Mouse (Mus musculus) liver, embryonic 16.5 days (tissue): Measurements from ENCODE around the gene Pdgfa. TPM values are rescaled to one million over a fixed set of nuclear protein-coding genes. Genes with fewer than 3 reads are reported as not detected.

Experiments
- ATAC-seq: fragments of 200-750 bp; cut with Nextera tagmentation; 2 replicates; pipeline ENCODE4 v1.8.0; 2017; ENCODE audit warnings: low read depth, mild to moderate bottlenecking, moderate number of reproducible peaks, moderate library complexity
- H3K27ac ChIP-seq: fragments of 300-500 bp; sonication (generic); 2 replicates; pipeline ENCODE4 v1.5.1; 2014; ENCODE audit warnings: mild to moderate bottlenecking, low read length
- H3K27me3 ChIP-seq: fragments of 300-500 bp; sonication (generic); 2 replicates; pipeline ENCODE4 v1.6.1; 2014; ENCODE audit warnings: low read depth, low read length, mixed read lengths; ENCODE audit not compliant: control insufficient read depth, insufficient read depth
- H3K36me3 ChIP-seq: fragments of 300-500 bp; sonication (generic); 2 replicates; pipeline ENCODE4 v1.6.1; 2014; ENCODE audit warnings: mild to moderate bottlenecking; ENCODE audit not compliant: control insufficient read depth, insufficient read depth
- H3K4me1 ChIP-seq: fragments of 300-500 bp; sonication (generic); 2 replicates; pipeline ENCODE4 v1.6.1; 2014; ENCODE audit warnings: low read depth, low read length, mixed read lengths; ENCODE audit not compliant: control insufficient read depth
- H3K4me2 ChIP-seq: fragments of 300-500 bp; sonication (generic); 2 replicates; pipeline ENCODE4 v1.6.1; 2014; ENCODE audit warnings: low read depth, low read length, mixed read lengths
- H3K4me3 ChIP-seq: fragments of 300-500 bp; sonication (generic); 2 replicates; pipeline ENCODE4 v1.5.1; 2014; ENCODE audit warnings: low read depth, mild to moderate bottlenecking, low read length
- H3K9ac ChIP-seq: fragments of 300-500 bp; sonication (generic); 2 replicates; pipeline ENCODE4 v1.6.1; 2014; ENCODE audit warnings: low read depth, low read length
- H3K9me3 ChIP-seq: fragments of 300-500 bp; sonication (generic); replicated peaks from 2 replicates; pipeline ENCODE4 v1.6.1; 2016; ENCODE audit warnings: low read length; ENCODE audit not compliant: control insufficient read depth
- WGBS: fragments of 180-500 bp; shearing (Covaris S2); extraction: QIAGEN DNeasy Blood & Tissue Kit; methylation state at CpG from one replicate; pipeline ENCODE4 v1.1.7; 2014; ENCODE audit not compliant: insufficient replicate concordance; 5-methylcytosine and 5-hydroxymethylcytosine counted together
- polyA plus RNA-seq: library from polyadenylated mRNA; unstranded; fragments of >200 nt; fragmentation: Nextera tagmentation; extraction: Ambion mirVana; gene quantifications from 2 replicates; pipeline ENCODE4 v1.2.1, GENCODE M21; 2015

Pdgfa gene
- polyA plus RNA-seq, 1 experiment from 2014 or later = 3.1 TPM

- no peaks in the 10 kb centered on the region for H3K9me3 ChIP-seq
- no peak overlapping the region for H3K27ac ChIP-seq
- H3K4me2 ChIP-seq = no peak overlapping the region
- H3K27me3 ChIP-seq = peaks cover 56% of the 10 kb centered on the region
- peaks cover 4% of the 10 kb centered on the region for H3K4me1 ChIP-seq
- ATAC-seq = no peak
- no peak overlapping the region for H3K4me3 ChIP-seq
- no peak overlapping the region for H3K9ac ChIP-seq
- no peaks in the 10 kb centered on the region for H3K36me3 ChIP-seq
- 44% methylated on average over 4 of the region's 4 CpGs for WGBS
Observed at GRCm38 (mm10) chr5:138991734-138992133, 5.4 kb downstream of the Pdgfa start.

- no peak overlapping the region for H3K9ac ChIP-seq
- H3K27ac ChIP-seq = no peak overlapping the region
- H3K4me3 ChIP-seq = no peak overlapping the region
- H3K4me2 ChIP-seq = no peak overlapping the region
- WGBS = 48% methylated on average over 7 of the region's 7 CpGs
- H3K27me3 ChIP-seq = peaks cover 47% of the 10 kb centered on the region
- no peaks in the 10 kb centered on the region; the same call in 1 of the 2 replicates for H3K4me1 ChIP-seq
- no peaks in the 10 kb centered on the region for H3K36me3 ChIP-seq
- no peaks in the 10 kb centered on the region for H3K9me3 ChIP-seq
- ATAC-seq = peak; percentile 49
Observed at GRCm38 (mm10) chr5:138990659-138991380, 6.3 kb downstream of the Pdgfa start.

- Histone ChIP-seq H3K9me3 (no peaks in the 10 kb centered on the region), H3K4me2 (no peak overlapping the region), H3K36me3 (no peaks in the 10 kb centered on the region), H3K9ac (no peak overlapping the region), H3K27me3 (peaks cover 34% of the 10 kb centered on the region), H3K4me3 (no peak overlapping the region), H3K27ac (no peak overlapping the region), H3K4me1 (no peaks in the 10 kb centered on the region; the same call in 1 of the 2 replicates)
- no peak for ATAC-seq
- 60% methylated on average over 6 of the region's 6 CpGs for WGBS
Observed at GRCm38 (mm10) chr5:138989567-138989966, 7.6 kb downstream of the Pdgfa start.

GRCm38 (mm10) chr5:138988764-138989163 is 8.4 kb downstream of the Pdgfa start:
- Histone ChIP-seq H3K36me3 (no peaks in the 10 kb centered on the region), H3K4me3 (no peak overlapping the region), H3K4me1 (no peaks in the 10 kb centered on the region; the same call in 1 of the 2 replicates), H3K27ac (no peak overlapping the region), H3K4me2 (no peak overlapping the region), H3K9ac (no peak overlapping the region), H3K9me3 (no peaks in the 10 kb centered on the region), H3K27me3 (peaks cover 26% of the 10 kb centered on the region)
- no peak for ATAC-seq
- WGBS = 53% methylated on average over 9 of the region's 9 CpGs

- Histone ChIP-seq H3K27me3 (peaks cover 19% of the 10 kb centered on the region), H3K9me3 (no peaks in the 10 kb centered on the region), H3K4me1 (no peaks in the 10 kb centered on the region; the same call in 1 of the 2 replicates), H3K9ac (no peak overlapping the region), H3K27ac (no peak overlapping the region), H3K4me2 (no peak overlapping the region), H3K36me3 (no peaks in the 10 kb centered on the region), H3K4me3 (no peak overlapping the region)
- ATAC-seq = no peak
- 63% methylated on average over 10 of the region's 10 CpGs for WGBS
Observed at GRCm38 (mm10) chr5:138987994-138988393, 9.2 kb downstream of the Pdgfa start.

- WGBS = 78% methylated on average over 9 of the region's 9 CpGs
Observed at GRCm38 (mm10) chr5:138981921-138982320, 15.2 kb downstream of the Pdgfa start.

GRCm38 (mm10) chr5:138980608-138981007 is 16.6 kb downstream of the Pdgfa start:
- Histone ChIP-seq H3K27me3 (no peaks in the 10 kb centered on the region), H3K4me3 (no peak overlapping the region), H3K36me3 (no peaks in the 10 kb centered on the region), H3K9ac (no peak overlapping the region), H3K27ac (no peak overlapping the region), H3K9me3 (no peaks in the 10 kb centered on the region), H3K4me1 (no peaks in the 10 kb centered on the region; the same call in 1 of the 2 replicates), H3K4me2 (no peak overlapping the region)
- peak; percentile 85 for ATAC-seq
- WGBS = 57% methylated on average over 9 of the region's 9 CpGs

More at GRCm38 (mm10) chr5:138981921-138982320, 15.2 kb downstream of the Pdgfa start:
- ATAC-seq = no peak
- no peaks in the 10 kb centered on the region for H3K9me3 ChIP-seq
- no peak overlapping the region for H3K4me3 ChIP-seq
- no peak overlapping the region for H3K4me2 ChIP-seq
- H3K9ac ChIP-seq = no peak overlapping the region
- no peaks in the 10 kb centered on the region for H3K27me3 ChIP-seq
- H3K4me1 ChIP-seq = no peaks in the 10 kb centered on the region; the same call in 1 of the 2 replicates
- no peaks in the 10 kb centered on the region for H3K36me3 ChIP-seq
- H3K27ac ChIP-seq = no peak overlapping the region

- H3K9me3 ChIP-seq = no peaks in the 10 kb centered on the region
- H3K4me3 ChIP-seq = no peak overlapping the region
- H3K27me3 ChIP-seq = no peaks in the 10 kb centered on the region
- H3K4me2 ChIP-seq = no peak overlapping the region
- H3K36me3 ChIP-seq = no peaks in the 10 kb centered on the region
- no peak overlapping the region for H3K9ac ChIP-seq
- no peaks in the 10 kb centered on the region; the same call in 1 of the 2 replicates for H3K4me1 ChIP-seq
- 56% methylated on average over 8 of the region's 8 CpGs for WGBS
- ATAC-seq = no peak
- no peak overlapping the region for H3K27ac ChIP-seq
Observed at GRCm38 (mm10) chr5:138979840-138980239, 17.3 kb downstream of the Pdgfa start.

GRCm38 (mm10) chr5:138977759-138978158 is 19.4 kb downstream of the Pdgfa start:
- Histone ChIP-seq H3K4me1 (no peaks in the 10 kb centered on the region; the same call in 1 of the 2 replicates), H3K4me2 (no peak overlapping the region), H3K27ac (no peak overlapping the region), H3K27me3 (no peaks in the 10 kb centered on the region), H3K4me3 (no peak overlapping the region), H3K36me3 (no peaks in the 10 kb centered on the region), H3K9ac (no peak overlapping the region), H3K9me3 (no peaks in the 10 kb centered on the region)
- ATAC-seq = no peak
- WGBS = 54% methylated on average over 3 of the region's 3 CpGs
